Mouse (Mus musculus) midbrain, embryonic 13.5 days (tissue): ENCODE data around the gene Eno3. TPM values are rescaled to one million over a fixed set of nuclear protein-coding genes. Genes with fewer than 3 reads are reported as not detected.

Experiments used
- ATAC-seq: fragments of 200-750 bp; cut with Nextera tagmentation; 2 replicates; pipeline ENCODE4 v1.8.0; 2017; ENCODE audit warnings: mild to moderate bottlenecking, moderate TSS enrichment, moderate library complexity
- H3K27ac ChIP-seq: fragments of 300-500 bp; sonication (generic); 2 replicates; pipeline ENCODE4 v1.5.1; 2015; ENCODE audit warnings: inconsistent platforms, mild to moderate bottlenecking, moderate library complexity
- H3K27me3 ChIP-seq: fragments of 300-500 bp; sonication (generic); 2 replicates; pipeline ENCODE4 v1.6.1; 2015; ENCODE audit warnings: mild to moderate bottlenecking, inconsistent platforms
- H3K36me3 ChIP-seq: fragments of 300-500 bp; sonication (generic); 2 replicates; pipeline ENCODE4 v1.6.1; 2015; ENCODE audit warnings: mild to moderate bottlenecking, inconsistent platforms
- H3K4me1 ChIP-seq: fragments of 300-500 bp; sonication (generic); replicated peaks from 2 replicates; pipeline ENCODE4 v1.6.1; 2015; ENCODE audit warnings: inconsistent platforms
- H3K4me2 ChIP-seq: fragments of 300-500 bp; sonication (generic); replicated peaks from 2 replicates; pipeline ENCODE4 v1.6.1; 2015; ENCODE audit warnings: moderate library complexity, mild to moderate bottlenecking, inconsistent platforms
- H3K4me3 ChIP-seq: fragments of 300-500 bp; sonication (generic); replicated peaks from 2 replicates; pipeline ENCODE4 v1.5.1; 2015; ENCODE audit warnings: mild to moderate bottlenecking, inconsistent platforms
- H3K9ac ChIP-seq: fragments of 300-500 bp; sonication (generic); replicated peaks from 2 replicates; pipeline ENCODE4 v1.6.1; 2015; ENCODE audit warnings: mild to moderate bottlenecking, inconsistent platforms
- H3K9me3 ChIP-seq: fragments of 300-500 bp; sonication (generic); 2 replicates; pipeline ENCODE4 v1.6.1; 2016; ENCODE audit warnings: mild to moderate bottlenecking, inconsistent platforms
- WGBS: fragments of 180-500 bp; shearing (Covaris S2); methylation state at CpG from one replicate; pipeline ENCODE4 v1.1.7; 2015; 5-methylcytosine and 5-hydroxymethylcytosine counted together
- polyA plus RNA-seq: library from polyadenylated mRNA; unstranded; fragments of >200 nt; fragmentation: Nextera tagmentation; extraction: Ambion mirVana; gene quantifications from 2 replicates; pipeline ENCODE4 v1.2.1, GENCODE M21; 2015

Gene Eno3
- 8.0 and 9.5 TPM in 2 replicates for polyA plus RNA-seq

- H3K9ac ChIP-seq: peak within 1 kb of the TSS; percentile 90
- 6% methylated on average over 3 of the region's 3 CpGs for WGBS
- H3K9me3 ChIP-seq: no peaks in the 10 kb centered on the region
- H3K36me3 ChIP-seq: peaks cover 21% of the 10 kb centered on the region
- no peak within 1 kb of the TSS for H3K27ac ChIP-seq
- H3K4me3 ChIP-seq: peak within 1 kb of the TSS; percentile 73
- H3K27me3 ChIP-seq: 0 out of 2 replicates have a peak, but pooled peaks cover 3% of the 10 kb centered on the region
- ATAC-seq: no peak
- peak within 1 kb of the TSS; percentile 75 for H3K4me2 ChIP-seq
- peaks cover 35% of the 10 kb centered on the region for H3K4me1 ChIP-seq
Measured at GRCm38 (mm10) chr11:70656964-70657363, at the start of gene Eno3. Gene Eno3, plus strand, starts transcription at chr11:70657202.

GRCm38 (mm10) chr11:70607611-70608010, 49.4 kb upstream of the Eno3 start:
- 95% methylated on average over 9 of the region's 9 CpGs for WGBS

GRCm38 (mm10) chr11:70608381-70609066, 48.5 kb upstream of the Eno3 start:
- WGBS: 89% methylated on average over 24 of the region's 26 CpGs
- no peak overlapping the region for H3K4me2 ChIP-seq
- H3K4me3 ChIP-seq: no peak overlapping the region
- no peak overlapping the region for H3K9ac ChIP-seq
- H3K27me3 ChIP-seq: no peaks in the 10 kb centered on the region
- no peaks in the 10 kb centered on the region for H3K4me1 ChIP-seq
- H3K27ac ChIP-seq: no peak overlapping the region
- ATAC-seq: no peak
- peaks cover 99% of the 10 kb centered on the region for H3K36me3 ChIP-seq
- no peaks in the 10 kb centered on the region for H3K9me3 ChIP-seq

More at GRCm38 (mm10) chr11:70607611-70608010, 49.4 kb upstream of the Eno3 start:
- Histone ChIP-seq H3K4me3 (no peak overlapping the region), H3K9me3 (no peaks in the 10 kb centered on the region), H3K9ac (no peak overlapping the region), H3K4me2 (no peak overlapping the region), H3K27ac (no peak overlapping the region), H3K27me3 (no peaks in the 10 kb centered on the region), H3K4me1 (no peaks in the 10 kb centered on the region), H3K36me3 (peaks cover 96% of the 10 kb centered on the region)
- no peak for ATAC-seq

- Histone ChIP-seq H3K4me1 (peaks cover 11% of the 10 kb centered on the region), H3K4me2 (no peak overlapping the region), H3K27ac (no peak overlapping the region), H3K4me3 (no peak overlapping the region), H3K27me3 (peaks cover 10% of the 10 kb centered on the region; the same call in 1 of the 2 replicates), H3K9me3 (no peaks in the 10 kb centered on the region), H3K9ac (no peak overlapping the region), H3K36me3 (peaks cover 79% of the 10 kb centered on the region)
- 91% methylated on average over 4 of the region's 4 CpGs for WGBS
- no peak for ATAC-seq
Measured at GRCm38 (mm10) chr11:70610752-70611151, 46.2 kb upstream of the Eno3 start.

- H3K36me3 ChIP-seq: peaks cover 62% of the 10 kb centered on the region
- no peak overlapping the region; the same call in 1 of the 2 replicates for H3K9ac ChIP-seq
- H3K4me3 ChIP-seq: no peak overlapping the region
- no peak for ATAC-seq
- H3K4me1 ChIP-seq: peaks cover 11% of the 10 kb centered on the region
- H3K4me2 ChIP-seq: no peak overlapping the region
- H3K9me3 ChIP-seq: no peaks in the 10 kb centered on the region
- WGBS: 73% methylated on average over 7 of the region's 7 CpGs
- peaks cover 18% of the 10 kb centered on the region; the same call in 1 of the 2 replicates for H3K27me3 ChIP-seq
- H3K27ac ChIP-seq: no peak overlapping the region
Measured at GRCm38 (mm10) chr11:70612505-70612904, 44.5 kb upstream of the Eno3 start.

GRCm38 (mm10) chr11:70615074-70615473, 41.9 kb upstream of the Eno3 start:
- peak; percentile 45; the same call in 1 of the 2 replicates for ATAC-seq
- H3K27me3 ChIP-seq: peaks cover 18% of the 10 kb centered on the region; the same call in 1 of the 2 replicates
- H3K9me3 ChIP-seq: no peaks in the 10 kb centered on the region
- no peak overlapping the region for H3K27ac ChIP-seq
- 2% methylated on average over 17 of the region's 17 CpGs for WGBS
- H3K4me1 ChIP-seq: peaks cover 11% of the 10 kb centered on the region
- peak overlapping the region; percentile 54 for H3K4me2 ChIP-seq
- H3K9ac ChIP-seq: peak overlapping the region; percentile 57
- H3K4me3 ChIP-seq: peak overlapping the region; percentile 25
- H3K36me3 ChIP-seq: peaks cover 36% of the 10 kb centered on the region

GRCm38 (mm10) chr11:70615516-70616093, 41.4 kb upstream of the Eno3 start, which contains the start of gene 4930544D05Rik:
Gene 4930544D05Rik, plus strand, starts transcription at chr11:70615848.
- Histone ChIP-seq H3K4me2 (peak within 1 kb of the TSS; percentile 54), H3K9ac (peak within 1 kb of the TSS; percentile 57), H3K27me3 (peaks cover 18% of the 10 kb centered on the region; the same call in 1 of the 2 replicates), H3K36me3 (peaks cover 31% of the 10 kb centered on the region), H3K4me3 (peak within 1 kb of the TSS; percentile 25), H3K4me1 (peaks cover 11% of the 10 kb centered on the region), H3K27ac (no peak within 1 kb of the TSS), H3K9me3 (no peaks in the 10 kb centered on the region)
- ATAC-seq: no peak
- WGBS: 15% methylated on average over 21 of the region's 21 CpGs

GRCm38 (mm10) chr11:70619101-70619500, 37.9 kb upstream of the Eno3 start, which contains the start of gene Chrne:
Gene Chrne, minus strand, starts transcription at chr11:70619216.
- Histone ChIP-seq H3K4me3 (no peak within 1 kb of the TSS), H3K27me3 (peaks cover 18% of the 10 kb centered on the region; the same call in 1 of the 2 replicates), H3K27ac (no peak within 1 kb of the TSS), H3K36me3 (no peaks in the 10 kb centered on the region), H3K4me1 (peaks cover 11% of the 10 kb centered on the region), H3K9ac (no peak within 1 kb of the TSS), H3K9me3 (no peaks in the 10 kb centered on the region), H3K4me2 (no peak within 1 kb of the TSS)
- no peak for ATAC-seq
- WGBS: 37% methylated on average over 1 of the region's 1 CpGs

GRCm38 (mm10) chr11:70621972-70622814, 34.8 kb upstream of the Eno3 start:
- Histone ChIP-seq H3K9ac (0 out of 2 replicates have a peak overlapping the region, but pooled peaks have one; percentile 21), H3K9me3 (no peaks in the 10 kb centered on the region), H3K4me3 (no peak overlapping the region), H3K4me1 (no peaks in the 10 kb centered on the region), H3K4me2 (no peak overlapping the region), H3K36me3 (no peaks in the 10 kb centered on the region), H3K27me3 (no peaks in the 10 kb centered on the region), H3K27ac (no peak overlapping the region)
- no peak for ATAC-seq
- 48% methylated on average over 7 of the region's 7 CpGs for whole genome bisulfite sequencing

GRCm38 (mm10) chr11:70623053-70623742, 33.8 kb upstream of the Eno3 start:
- Histone ChIP-seq H3K4me3 (no peak overlapping the region), H3K9me3 (no peaks in the 10 kb centered on the region)
- WGBS: 83% methylated on average over 10 of the region's 10 CpGs

GRCm38 (mm10) chr11:70625473-70625872, 31.5 kb upstream of the Eno3 start:
- no peak for ATAC-seq
- no peak overlapping the region for H3K4me2 ChIP-seq
- 54% methylated on average over 4 of the region's 4 CpGs for WGBS

More at GRCm38 (mm10) chr11:70623053-70623742, 33.8 kb upstream of the Eno3 start:
- H3K4me1 ChIP-seq: no peaks in the 10 kb centered on the region
- H3K4me2 ChIP-seq: no peak overlapping the region
- H3K27me3 ChIP-seq: no peaks in the 10 kb centered on the region
- no peaks in the 10 kb centered on the region for H3K36me3 ChIP-seq
- ATAC-seq: no peak
- H3K27ac ChIP-seq: no peak overlapping the region
- H3K9ac ChIP-seq: no peak overlapping the region

More at GRCm38 (mm10) chr11:70625473-70625872, 31.5 kb upstream of the Eno3 start:
- H3K9me3 ChIP-seq: no peaks in the 10 kb centered on the region
- H3K27ac ChIP-seq: no peak overlapping the region
- H3K36me3 ChIP-seq: no peaks in the 10 kb centered on the region
- no peaks in the 10 kb centered on the region for H3K27me3 ChIP-seq
- no peak overlapping the region for H3K4me3 ChIP-seq
- no peaks in the 10 kb centered on the region for H3K4me1 ChIP-seq
- no peak overlapping the region for H3K9ac ChIP-seq
